Mouse (Mus musculus): ENCODE results near the gene Rd3l. TPM values are rescaled to one million over a fixed set of nuclear protein-coding genes. Genes with fewer than 3 reads are reported as not detected.
A peak's percentile ranks its signal among the peaks of the same experiment; 100 is the strongest.
"Not testable (repeated sequence)": the region's sequence is repeated elsewhere in the genome, so short reads cannot be mapped to it uniquely, and the experiment has no call there.

The Rd3l gene
- total RNA-seq, 2 experiments from 2014 or later, result not detected

DNA sequence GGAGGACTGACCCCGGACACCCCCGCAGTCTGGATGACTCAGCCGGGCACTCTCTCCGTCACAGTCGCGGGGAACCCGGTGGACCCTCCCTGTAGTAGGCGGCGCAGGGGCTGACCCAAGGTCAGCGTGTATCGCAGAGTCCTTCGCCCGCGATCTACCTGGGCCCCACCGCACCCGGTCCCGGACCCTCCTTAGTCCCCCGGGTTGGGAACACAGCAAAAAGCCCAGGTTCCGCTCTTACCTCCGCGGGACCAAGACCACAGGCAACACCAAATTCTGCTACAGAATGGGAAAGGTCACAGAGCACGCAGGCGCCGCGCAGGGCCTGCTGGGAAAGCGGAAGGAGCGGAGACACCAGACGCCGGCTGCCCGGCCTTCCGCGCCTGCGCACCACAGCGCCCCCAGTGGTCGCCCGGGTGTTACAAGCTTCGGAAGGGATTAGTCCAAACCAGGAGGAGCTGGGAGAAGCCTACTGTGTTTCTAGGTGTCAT is 14.4 kb downstream of the Rd3l start, which contains the start of gene Atp5mpl:
Atp5mpl (minus strand) TSS at position 295 of the 491 bp plus-strand sequence.
- peak; percentile 97 for DNase-seq (ENCODE audit: low spot score)

DNA sequence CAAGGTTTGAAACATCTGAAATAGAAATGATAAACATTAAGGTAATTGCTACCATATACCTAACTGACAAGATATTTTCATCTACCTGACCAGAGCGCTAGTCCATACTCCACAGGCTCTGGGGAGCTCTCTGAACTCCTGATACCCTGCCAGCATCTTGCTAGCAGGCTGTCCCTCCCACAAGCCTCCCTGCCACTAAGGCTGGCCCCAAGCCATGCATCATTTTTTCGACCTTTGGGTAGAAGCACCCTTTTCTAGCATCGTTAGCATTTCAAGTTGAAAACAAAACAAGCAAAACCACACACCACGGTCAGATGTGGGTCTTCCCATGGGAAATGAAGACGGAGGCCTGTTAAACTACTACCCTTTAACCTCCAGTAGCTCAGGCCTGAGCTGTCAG is 17.8 kb downstream of the Rd3l start:
- no peak for DNase-seq (ENCODE audit: low spot score)

DNA sequence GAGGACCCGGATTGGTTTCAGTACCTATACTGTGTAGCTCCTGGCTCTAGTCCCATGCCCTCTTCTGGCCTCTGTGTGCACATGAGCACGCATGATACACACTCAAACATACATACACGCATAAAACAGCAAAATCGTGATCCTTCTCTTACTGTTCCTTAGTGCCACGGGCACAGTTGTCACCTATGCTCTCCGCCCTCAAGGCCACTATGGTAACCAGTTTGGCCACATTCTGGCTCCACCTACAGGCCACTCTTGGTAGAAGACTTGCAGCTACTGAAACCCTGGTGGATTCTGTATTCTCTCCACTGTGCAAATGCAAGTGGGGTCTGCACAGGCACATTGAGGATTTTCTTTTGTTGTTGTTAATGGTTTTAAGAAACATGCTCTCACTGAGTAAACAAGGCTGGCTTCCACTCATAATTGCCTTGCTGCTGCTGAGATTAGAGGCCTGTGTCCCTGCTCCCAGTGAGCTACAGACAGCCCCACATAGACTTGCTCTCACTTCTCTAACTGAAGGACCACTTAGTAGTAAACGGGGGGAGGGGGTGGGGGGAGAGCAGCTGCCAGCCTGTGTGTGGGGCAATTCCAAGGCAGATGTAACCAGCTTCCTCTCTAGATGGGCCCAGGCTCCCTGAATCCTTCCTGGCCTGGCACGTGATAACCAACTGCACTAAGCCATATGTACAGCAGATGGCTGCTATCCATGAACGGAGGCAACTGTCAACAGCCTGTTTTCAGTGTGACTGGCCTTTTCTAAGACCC is 22.8 kb downstream of the Rd3l start:
- peak; percentile 69 for DNase-seq (ENCODE audit: low spot score)

DNA sequence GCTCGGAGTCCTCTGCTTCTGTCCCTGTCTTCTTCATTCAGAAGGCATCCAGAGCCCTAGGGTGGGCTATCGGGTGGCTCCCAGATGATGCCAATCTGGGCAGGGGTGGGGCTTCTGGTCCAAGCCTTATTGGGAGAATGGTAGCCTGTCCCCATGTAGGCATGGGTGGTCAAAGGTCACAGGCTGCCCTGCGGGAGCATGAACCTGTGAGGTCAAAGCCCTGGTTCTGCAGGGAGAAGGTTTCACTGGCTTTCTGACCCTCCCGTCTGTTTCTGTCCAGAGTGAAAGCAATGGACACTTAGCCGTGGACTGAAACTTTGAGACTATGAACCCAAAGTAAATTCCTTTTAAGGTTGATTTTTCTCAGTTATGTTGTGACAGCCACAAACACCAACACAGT is 24.9 kb downstream of the Rd3l start:
- DNase-seq (ENCODE audit: low spot score), result no peak

DNA sequence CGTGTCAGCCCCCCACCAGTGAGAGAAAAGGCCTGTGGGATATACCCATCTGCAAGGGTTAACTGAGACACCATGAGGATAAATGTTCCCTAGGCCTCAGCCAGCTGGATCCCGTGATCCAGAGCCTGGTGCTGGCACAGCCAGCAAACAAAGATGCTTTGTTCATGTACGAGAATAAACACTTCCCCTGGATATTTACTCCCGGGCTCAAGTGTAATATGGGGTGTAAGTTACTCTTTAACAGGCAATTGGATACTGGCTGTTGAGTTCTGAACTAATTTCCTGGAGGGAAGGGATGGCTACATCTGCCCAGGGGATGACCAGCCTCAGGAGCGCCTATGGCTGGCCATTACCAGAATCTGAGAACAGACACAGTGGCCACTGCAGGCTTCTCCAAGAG is 29.4 kb downstream of the Rd3l start:
- no peak for DNase-seq (ENCODE audit: low spot score)

DNA sequence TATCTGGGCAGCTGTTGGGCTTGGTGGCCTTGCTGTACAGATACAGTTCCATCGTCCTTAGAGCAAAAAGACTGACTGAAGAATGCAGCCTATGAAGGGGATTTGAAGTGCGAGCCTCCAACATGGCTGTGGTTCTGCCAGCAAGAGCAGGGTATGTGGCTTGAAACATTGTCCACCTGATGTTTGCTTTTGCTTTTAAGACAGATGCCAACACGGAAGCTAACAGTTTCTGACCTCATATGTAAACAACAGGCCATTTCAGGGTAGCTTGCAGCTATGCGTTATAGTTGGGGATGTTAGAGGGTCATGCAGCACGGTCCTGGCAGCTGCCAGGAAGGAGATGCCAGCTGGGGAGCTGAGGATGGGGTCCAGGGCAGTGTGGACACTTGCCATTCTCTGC is 30.6 kb downstream of the Rd3l start:
- DNase-seq (ENCODE audit: low spot score), result no peak

DNA sequence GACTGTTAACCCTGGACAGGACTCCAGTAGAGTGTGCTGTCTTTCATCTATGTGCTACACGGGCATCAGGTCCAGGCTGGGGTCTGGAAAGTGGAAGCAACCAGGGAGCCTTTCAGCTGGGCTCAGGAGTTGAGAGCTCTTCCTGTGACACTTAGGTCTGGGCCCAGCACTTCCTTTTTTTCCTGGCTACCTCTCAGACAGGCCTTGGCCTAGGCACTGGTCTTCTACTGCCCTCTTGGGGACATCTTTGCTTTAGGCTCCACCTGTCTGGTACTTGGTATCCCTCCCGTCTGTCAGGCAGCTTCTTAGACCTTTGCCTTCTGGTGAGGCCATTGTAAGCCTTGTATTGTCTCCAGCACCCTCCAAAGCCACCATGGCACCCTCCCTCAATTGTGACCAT is 34.4 kb downstream of the Rd3l start:
- DNase-seq (ENCODE audit: low spot score), result peak; percentile 59

DNA sequence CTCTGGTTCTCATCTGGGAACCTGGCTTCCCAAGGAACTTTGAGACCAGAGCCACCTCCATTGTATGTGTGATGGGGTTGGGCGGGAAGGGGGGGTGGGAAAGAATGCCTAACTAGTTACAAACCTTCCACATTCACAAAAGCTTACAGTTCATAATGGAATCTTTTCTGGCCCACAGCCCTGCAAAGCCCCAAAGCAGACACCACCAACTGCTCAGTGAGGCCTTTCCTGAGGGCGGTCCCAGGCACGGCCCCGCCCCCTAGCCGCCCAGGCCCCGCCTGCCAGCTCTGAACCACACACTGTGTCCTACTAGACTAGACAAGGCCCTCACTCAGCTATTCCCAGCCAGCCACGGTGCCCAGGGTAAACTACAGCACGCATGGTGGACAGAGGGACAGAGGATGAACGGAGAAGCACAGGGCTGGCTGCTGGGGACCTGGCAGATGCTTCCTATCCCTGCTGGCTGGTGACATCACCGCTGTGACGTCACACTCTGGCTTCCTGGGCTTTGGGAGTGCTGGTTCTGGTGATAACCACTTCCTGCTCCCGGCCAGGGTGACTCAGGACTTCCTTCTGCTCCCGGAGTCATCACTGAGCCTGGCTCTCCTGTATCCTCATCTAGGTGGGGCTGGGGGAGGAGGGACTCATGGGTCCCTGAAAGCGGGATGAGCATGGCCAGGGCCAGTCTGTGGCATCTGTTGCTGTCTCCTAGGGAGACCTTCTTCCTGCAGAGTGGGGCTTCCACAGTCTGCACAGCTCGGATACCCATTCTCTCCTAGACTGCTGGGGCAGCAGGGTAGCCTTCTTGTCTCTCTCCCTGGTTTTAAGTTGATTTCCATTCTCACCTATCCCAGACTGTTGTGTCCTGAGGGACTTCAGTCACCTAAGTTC is 35.1 kb downstream of the Rd3l start:
- not testable (repeated sequence) for DNase-seq (ENCODE audit: low spot score)

DNA sequence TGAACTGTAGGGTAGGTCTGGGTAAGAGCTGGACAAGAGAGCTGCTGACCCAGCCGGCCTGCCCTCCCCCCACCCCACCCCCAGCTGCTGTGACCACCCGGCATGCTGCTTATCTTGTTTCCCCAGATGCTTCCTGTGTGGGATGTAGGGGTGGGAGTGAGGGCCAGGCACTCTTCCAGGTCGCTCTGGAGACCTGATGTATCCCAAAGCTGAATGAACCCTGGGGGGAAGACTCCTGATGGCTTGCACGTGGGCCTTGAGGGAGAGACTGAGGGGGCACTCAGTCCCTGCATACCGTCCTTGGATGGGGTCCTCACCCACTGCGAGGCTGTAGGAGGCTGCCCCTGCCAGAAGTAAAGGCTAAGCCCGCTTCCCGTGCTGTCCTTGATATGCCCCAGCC is 36.0 kb downstream of the Rd3l start:
- DNase-seq (ENCODE audit: low spot score), result no peak

DNA sequence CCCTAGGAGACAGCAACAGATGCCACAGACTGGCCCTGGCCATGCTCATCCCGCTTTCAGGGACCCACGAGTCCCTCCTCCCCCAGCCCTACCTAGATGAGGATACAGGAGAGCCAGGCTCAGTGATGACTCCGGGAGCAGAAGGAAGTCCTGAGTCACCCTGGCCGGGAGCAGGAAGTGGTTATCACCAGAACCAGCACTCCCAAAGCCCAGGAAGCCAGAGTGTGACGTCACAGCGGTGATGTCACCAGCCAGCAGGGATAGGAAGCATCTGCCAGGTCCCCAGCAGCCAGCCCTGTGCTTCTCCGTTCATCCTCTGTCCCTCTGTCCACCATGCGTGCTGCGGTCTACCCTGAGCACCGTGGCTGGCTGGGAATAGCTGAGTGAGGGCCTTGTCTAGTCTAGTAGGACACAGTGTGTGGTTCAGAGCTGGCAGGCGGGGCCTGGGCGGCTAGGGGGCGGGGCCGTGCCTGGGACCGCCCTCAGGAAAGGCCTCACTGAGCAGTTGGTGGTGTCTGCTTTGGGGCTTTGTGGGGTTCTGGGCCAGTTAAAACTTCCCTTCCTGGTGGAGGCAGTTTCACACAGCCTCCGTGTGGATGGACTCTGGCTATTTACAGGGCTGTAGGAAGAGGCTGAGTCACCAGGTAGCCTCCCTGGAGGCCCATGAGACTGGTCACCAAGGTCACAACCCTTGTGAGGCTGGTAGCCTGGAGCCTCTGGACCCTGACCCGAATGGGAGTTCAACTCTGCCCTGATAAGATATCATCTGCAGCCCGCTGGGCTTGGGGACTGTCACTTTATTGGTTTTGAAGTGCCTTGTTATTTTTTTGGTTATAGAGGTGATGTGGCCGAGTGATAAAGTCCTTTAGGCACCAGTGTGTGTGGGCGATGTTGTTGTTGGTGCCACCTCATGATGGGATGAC is 36.8 kb downstream of the Rd3l start:
- not testable (repeated sequence) for DNase-seq (ENCODE audit: low spot score)

DNA sequence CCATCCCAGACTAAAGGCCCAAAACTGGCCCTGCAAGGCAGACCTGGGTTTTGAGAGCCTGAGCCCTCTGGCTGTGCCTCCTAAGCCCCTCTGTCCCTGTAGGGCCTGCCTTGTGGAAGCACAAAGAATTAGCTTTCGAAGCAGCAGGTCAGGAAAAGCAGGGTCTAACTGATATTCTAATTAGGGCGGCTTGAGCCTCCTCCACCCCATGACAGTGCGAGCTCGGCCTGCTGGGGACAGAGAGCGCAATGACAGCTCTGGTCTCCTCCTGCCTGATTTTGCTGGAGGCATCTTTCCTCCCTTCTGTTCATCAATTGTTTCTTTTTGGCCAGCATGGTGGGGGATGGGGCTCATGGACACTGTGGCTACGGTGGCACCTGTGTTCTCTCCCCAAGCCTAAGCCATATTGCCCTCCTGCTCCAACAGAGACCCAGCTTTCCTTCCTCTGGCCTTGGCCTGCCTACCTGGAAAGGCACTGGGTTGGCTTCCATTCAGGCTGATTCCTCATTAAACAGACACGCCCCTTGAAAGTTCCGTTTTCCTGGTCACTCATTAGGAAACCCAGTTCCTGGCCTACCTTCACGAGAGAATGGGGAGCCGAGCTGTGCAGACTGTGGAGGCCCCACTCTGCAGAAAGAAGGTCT is 37.6 kb downstream of the Rd3l start:
- no peak for DNase-seq (ENCODE audit: low spot score)

DNA sequence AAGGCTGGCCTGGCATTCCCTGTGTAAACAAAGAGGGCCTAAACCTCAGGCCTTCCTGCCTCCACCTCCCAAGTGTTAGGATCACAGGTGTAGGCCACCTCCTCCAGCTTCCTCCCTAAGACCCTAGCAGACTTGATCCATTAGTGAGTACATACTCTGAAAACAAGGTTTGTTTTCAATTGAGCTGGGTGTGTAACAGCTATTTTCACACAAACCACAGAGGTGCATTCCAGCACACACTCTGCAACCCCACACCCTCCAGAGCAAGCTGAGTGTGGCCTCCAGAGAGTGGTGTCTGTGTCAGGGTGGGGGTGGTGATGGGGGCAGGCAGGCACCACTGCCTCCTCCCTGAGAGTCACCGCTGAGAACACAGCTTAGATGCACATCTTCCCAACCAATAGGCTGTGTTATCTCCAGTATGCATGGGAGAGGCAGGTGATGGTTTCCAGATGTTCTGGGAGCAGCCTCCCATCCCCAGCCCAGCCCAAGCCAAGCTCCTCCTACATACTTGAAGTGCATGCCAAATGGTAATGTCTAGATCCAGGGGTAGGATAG is 42.4 kb downstream of the Rd3l start:
- DNase-seq (ENCODE audit: low spot score), result no peak

DNA sequence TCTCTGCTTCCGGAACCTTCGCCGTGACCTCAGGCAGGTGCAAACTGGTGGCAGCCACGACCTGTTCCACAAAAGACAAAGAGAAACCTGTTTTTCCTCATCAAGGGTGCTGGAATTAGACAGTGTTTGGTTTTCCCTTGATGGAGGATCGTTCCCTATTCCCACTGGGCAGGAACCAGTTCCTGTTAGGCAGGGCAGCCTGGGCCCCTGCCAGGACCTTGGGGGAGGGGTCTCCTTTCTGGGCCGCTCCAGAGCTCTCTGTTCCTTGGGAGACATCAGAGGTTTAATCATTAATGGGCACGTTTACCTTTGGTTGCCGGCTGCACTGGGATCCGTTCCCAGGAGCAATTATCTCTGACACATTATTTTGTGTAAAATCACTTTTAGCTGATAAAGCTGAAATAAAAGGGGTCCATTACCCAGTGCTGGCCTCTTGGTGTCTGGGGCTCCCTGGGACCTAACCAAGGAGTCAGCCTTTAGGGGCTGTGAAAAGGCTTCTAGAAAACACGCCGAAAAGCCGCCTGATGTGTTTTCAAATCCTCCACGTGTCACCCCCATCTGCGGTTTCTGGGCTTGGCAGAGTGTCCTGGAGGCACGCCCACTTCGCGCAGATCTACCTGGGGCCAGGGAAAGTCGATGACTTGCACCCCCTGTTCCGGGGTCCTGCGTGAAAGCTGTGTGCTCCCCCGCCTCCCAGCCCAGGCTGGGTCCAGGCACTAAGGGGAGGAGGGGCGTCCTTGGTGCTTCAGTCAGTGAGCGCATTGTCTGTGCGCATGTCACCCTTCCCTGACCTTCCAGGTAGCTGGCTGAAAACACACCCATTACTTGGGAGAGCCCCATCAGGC is 44.2 kb downstream of the Rd3l start:
- DNase-seq (ENCODE audit: low spot score), result no peak

DNA sequence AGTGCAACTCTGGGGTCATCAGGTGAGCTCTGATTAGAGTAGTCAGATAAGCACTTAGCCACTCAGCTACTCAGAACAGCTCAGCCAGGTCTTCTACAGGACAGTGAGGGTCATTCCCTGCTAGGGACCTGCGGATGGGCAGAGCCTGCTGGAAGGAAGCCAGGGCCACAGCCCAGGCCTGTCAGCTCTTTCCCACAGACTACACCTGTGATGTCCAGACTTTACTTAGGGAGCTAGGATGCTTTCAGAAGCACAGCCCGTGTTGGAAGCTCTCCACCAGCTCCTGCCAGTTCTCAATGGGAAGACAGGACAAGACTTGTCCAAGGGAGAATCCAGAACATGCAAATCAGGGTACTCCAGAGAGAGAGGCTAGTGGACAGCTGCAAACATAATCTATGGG is 47.1 kb downstream of the Rd3l start:
- DNase-seq (ENCODE audit: low spot score), result no peak

DNA sequence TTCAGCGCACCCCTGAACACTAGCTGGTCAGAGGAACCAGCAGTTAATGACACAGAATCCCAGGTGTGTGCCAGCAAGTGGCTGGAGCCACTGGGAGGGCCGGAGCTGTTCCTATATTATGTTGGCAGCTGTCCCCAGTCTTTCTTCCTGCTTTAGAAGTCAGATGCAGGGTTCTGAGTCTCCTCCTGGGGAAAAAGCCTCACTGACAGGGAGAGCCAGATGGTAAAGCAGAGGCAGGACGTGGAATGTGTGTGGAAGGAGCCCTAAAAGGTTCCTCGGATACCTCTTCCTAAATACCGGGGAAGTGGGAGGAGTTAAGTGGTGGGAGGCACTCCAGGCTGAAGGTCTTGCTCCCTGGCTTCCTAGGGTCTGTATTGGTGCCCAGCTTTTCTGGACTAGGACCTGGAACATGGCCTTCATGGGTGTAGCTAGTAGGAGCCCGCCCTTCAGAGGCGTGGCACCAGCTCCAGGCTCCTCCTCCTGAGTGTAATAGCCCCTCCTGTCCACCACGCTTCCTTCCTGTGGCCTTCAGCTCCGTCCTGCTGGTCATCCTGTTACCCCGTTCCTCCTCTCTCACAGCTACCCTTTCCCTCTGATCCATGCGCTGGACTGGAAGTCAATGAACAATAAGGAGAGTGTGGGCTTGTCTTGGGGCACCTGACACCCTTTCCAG is 47.9 kb downstream of the Rd3l start:
- DNase-seq (ENCODE audit: low spot score), result peak; percentile 37

DNA sequence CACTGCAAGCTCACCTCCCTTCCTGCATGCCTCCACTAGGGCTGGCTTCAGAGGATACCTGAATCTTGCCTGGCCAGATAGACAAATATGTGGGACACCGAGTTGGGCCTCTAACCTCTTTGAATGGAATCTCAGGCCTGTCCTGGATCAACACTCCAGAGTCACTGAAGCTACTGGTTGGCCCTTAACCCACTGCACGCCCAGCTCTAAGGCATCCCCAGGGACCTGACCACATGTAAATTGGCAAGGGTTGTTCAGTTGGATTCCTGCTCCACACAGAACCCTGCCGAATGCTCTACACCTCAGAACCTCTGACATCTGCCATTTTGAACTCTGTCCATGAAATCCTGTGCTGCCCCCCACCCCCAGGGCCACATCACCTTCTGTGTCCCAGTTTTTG is 48.6 kb downstream of the Rd3l start:
- no peak for DNase-seq (ENCODE audit: low spot score)

DNA sequence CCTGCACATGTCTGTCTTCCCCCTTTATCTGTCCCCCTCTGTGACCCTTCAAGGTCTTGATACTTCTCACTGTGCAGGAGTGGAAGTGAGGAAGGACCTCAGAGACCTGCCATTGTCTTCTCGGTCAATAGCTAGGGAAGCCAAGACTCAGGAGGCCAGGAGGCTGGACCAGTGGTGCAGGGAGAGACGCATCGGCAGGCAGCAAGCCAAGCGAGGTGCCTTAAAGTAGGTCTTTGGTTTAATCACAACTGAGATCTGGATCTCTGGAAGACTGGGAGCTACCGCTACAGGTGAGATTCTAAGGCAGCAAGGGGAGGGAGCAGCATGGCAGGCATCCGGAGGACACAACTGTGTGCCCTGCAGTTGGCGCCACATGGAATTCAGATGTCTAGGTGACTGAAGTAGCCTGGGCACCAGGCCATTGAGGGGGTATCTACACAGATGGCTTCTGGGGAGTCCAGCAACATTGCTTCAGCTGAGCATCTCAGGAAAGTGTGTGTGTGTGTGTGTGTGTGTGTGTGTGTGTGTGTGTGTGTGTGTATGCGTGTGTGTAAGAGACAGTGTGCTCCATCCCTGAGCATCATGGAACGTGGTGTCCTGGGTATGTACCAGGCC is 49.6 kb downstream of the Rd3l start:
- DNase-seq (ENCODE audit: low spot score), result no peak
